Mouse (Mus musculus): ENCODE measurements around the gene Anapc7.

- TF ChIP-seq POLR2A (IDR thresholded peaks at IDR 0.05; ENCODE audit: insufficient read depth, low read depth, low read length) (no peak), CTCF (IDR thresholded peaks at IDR 0.05; ENCODE audit: insufficient read depth, low read depth, low read length) (no peak)
Measured at GRCm38 (mm10) chr5:122439400-122440094, 18.1 kb downstream of the Anapc7 start.
